Mouse (Mus musculus) Muller cell, postnatal 12 days (primary cell): ENCODE measurements at regions not wholly inside any gene's neighbourhood (a gene's known extent, or its start where the extent isn't known, plus 50 kb on each side); places are given as distances from the start of the nearest gene placed in this dataset.

Experiments used
- DNase-seq: peaks from one replicate; pipeline ENCODE4 v3.0.0-alpha.2; 2015; ENCODE audit errors: inconsistent ontology term

DNA sequence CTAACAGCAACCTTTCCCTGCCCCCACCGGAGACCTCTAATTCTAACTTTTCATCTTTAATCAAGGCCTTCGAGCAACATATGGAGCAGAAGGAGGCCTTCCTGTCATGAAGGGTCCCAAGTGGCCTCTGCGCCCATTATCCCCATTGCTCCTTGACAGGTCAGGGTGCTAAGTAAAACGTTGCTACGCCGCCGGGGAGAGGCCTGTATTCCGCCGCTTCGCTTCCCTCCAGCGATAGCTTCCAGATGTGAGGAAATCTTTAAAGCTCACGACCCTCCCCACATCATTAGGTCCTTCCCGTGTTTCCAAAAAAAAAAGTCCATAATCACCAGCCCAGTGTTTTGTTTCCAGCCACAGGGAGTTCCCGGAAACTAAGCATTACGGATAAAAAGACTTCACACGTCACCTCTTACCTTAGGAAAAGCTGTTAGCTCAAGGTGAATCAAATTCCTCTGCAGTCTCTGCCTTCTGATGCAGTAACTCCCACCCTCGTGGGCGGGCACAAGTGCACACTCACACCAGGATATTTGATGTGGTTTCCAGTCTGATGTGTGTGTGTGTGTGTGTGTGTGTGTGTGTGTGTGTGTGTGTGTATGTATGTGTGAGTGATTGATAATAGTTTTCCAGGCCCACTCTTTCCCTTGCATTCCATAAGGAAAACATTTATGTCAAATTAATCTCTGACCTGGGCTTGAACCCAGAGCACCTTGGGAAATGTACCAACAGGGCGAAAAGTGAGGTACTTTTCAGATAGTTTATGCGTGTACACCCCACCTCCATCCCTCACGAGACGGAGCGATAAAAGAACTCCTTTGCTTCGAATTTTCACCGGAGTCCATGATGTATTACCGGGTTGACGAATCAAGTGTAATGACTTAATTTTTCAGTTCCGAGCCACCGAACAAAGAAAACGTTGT lies 107.5 kb downstream of the Gm45692 start:
- no peak for DNase-seq

GRCm38 (mm10) chr8:26227529-26227895 lies 108.2 kb downstream of the Gm45692 start:
- no peak for DNase-seq

GRCm38 (mm10) chr8:26229548-26229947 lies 110.2 kb downstream of the Gm45692 start:
- DNase-seq: no peak

GRCm38 (mm10) chr8:26239075-26239474 lies 119.7 kb downstream of the Gm45692 start:
- no peak for DNase-seq

DNA sequence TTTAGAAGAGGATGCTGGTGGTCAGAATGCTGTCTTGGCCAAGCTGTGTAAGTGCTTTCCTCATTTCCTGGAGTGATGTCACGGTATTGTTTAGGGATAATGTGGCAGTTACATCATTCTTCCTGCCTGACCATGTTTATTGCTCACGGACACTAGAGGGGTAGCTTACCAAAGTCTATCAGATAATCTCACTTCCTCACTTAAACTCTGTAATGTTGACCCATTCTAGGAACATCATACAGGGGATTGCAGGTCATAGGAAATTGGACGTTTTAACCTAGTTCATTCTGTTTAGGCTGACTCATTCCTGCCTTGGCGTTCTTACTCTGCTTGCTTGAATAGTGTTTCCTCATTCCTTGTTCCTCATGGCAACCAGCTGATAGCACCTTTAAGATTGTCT lies 120.3 kb downstream of the Gm45692 start:
- no peak for DNase-seq

- DNase-seq: no peak
These were observed 124.4 kb downstream of the Gm45692 start for GRCm38 (mm10) chr8:26243743-26244142.

DNA sequence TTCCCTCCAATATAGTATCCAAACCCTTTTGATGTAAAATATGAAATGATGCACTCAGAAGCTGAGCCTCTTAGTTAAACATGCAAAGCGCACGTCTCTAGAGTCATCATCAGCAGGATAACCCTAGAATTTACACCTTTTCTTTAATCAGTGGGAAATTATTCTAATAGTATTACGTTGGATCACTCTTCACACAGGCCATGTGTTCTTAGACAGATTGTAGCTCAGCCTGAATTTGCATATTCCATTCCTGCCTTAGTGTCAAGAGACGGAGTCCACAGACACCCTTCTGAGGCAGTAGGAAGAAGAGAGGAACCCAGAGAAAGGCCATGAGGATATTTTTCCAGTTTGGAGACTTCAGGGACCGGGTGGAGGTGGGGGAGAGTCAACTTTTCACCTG lies 125.0 kb downstream of the Gm45692 start:
- no peak for DNase-seq

- peak; percentile 49 for DNase-seq
These were observed 135.9 kb downstream of the Gm45692 start for GRCm38 (mm10) chr8:26255191-26255669.

- DNase-seq: no peak
These were observed 141.0 kb downstream of the Gm45692 start for GRCm38 (mm10) chr8:26260294-26260693.

DNA sequence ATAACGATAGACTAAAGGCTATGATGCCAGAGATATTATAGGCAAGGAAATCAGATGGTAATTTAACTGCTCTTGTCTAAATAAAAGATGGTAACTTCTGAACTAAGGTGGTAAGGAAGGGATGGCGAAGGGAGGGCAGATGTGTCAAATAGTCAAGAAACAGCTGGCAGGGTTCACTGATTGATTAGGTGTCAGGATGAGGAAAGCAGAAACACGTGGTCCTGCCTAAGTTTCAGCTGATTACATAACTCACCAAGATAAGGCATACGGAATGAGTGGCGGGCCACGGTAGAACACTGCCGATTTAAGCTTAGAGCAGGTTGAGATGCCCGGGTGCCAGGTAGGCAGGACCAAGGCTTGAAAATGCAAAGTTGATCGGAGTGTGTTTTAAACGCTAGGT lies 143.2 kb downstream of the Gm45692 start:
- no peak for DNase-seq

- peak; percentile 55 for DNase-seq
These were observed 145.6 kb downstream of the Gm45692 start for GRCm38 (mm10) chr8:26264869-26265321.

DNA sequence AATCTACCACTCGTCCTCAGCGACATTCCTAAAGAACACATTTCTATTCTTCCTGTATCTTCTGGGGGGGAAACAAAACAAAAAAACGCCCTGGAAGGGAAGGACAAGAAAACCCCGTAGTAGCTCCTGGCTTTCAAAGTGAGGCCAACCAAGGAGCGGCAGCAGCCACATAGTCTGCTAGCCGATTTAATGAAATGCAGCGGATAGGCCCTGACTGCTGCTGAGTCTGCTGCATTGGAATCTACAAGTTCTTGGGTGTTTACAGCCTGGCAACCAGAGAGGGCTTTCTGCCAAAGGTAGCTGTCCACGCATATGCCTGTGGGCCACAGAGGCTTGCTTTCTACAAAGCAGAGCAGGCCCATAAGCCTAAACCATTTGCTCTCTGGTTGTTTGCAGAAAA lies 146.0 kb downstream of the Gm45692 start:
- DNase-seq: peak; percentile 48

DNA sequence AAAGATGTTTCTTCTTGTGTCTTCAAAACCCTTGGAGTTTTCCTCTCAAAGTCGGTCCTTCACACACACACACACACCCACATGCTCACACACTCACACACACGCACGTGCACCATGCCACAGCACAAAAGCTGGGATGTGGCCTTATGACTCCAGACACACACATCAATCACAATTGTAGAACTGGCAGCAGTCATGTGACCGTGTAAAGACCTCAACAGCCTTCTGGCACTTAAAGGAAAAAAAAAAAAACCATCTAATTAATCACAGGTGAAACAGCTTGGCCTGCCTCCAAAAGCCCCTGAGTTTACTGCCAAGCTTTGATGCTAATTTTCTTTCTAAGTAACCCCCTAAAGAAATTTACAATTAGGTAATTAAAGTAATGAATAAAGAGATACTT lies 147.1 kb downstream of the Gm45692 start:
- DNase-seq: no peak

GRCm38 (mm10) chr8:26267569-26267968 lies 148.2 kb downstream of the Gm45692 start:
- DNase-seq: no peak

GRCm38 (mm10) chr8:26268751-26269415 lies 149.5 kb downstream of the Gm45692 start:
- peak; percentile 52 for DNase-seq

DNA sequence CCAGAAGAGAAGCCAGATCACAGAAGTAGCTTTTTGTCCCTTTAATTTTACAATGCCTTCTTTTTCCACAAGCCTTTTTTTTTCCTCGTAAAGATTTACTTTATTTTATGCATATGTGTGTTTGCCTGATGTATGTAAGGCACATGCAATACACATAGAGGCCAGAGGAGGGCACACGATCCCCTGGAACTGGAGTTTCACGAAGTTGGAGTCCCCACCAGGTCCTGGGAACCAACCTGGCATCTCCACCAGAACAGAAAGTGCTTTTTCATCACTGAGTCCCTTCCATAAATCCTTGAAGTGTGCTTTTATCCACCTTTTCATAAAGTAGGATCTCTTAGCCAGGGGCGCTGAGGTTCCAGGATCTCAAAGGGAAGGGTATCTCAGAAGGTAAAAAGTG lies 152.8 kb downstream of the Gm45692 start:
- DNase-seq: no peak

- no peak for DNase-seq
These were observed 153.5 kb downstream of the Gm45692 start for GRCm38 (mm10) chr8:26272675-26273414.

DNA sequence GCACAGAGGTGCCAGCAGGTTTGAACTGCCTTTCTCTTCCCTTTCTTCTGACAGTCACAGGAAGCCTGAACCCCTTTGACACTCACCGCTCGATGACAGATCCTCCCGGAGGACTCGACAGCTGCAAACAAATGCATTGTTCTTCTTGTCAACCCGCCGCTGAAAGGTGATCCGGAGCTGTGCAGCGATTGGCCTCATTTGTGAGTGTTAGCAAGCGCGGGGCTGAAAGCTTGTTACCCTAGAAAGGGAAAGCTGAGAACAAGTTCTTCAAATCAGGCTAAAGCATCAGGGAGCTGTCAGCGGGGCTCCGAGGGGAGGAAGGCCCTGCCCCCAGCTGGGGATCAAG lies 154.1 kb downstream of the Gm45692 start:
- DNase-seq: no peak

DNA sequence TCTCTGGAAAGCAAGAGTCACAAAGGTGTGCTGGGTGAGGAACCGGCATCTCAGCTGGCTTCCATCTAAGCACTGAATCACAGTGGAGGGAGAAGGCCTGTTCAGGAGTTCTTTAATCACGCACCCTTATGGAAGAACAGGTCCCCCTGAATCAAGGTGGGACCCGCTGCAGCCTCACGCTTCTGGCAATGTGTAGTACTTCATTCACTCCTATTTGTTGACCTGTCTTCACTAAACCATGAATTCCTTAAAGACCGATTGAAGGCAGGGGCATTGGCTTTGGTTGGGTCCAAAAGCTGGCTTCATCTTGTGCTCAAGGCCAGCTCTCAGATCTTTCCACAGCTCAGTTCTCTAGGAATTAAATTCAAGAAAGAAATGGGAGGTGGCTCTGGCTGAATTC lies 154.5 kb downstream of the Gm45692 start:
- DNase-seq: no peak

- no peak for DNase-seq
These were observed 155.1 kb downstream of the Gm45692 start for GRCm38 (mm10) chr8:26274481-26274880.

- no peak for DNase-seq
These were observed 163.0 kb downstream of the Gm45692 start for GRCm38 (mm10) chr8:26282156-26282935.
